Mouse (Mus musculus): ENCODE results near the gene Snrpd2. TPM values are rescaled to one million over a fixed set of nuclear protein-coding genes. Genes with fewer than 3 reads are reported as not detected.
"Not testable (repeated sequence)": the region's sequence is repeated elsewhere in the genome, so short reads cannot be mapped to it uniquely, and the experiment has no call there.

The Snrpd2 gene
- polyA plus RNA-seq, 1 experiment from 2014 or later = 142 TPM

- Histone ChIP-seq H3K36me3 (peaks cover 34% of the 10 kb centered on the region), H3K27ac (no peak overlapping the region), H3K4me1 (peaks cover 20% of the 10 kb centered on the region), H3K9me3 (no peaks in the 10 kb centered on the region), H3K4me3 (no peak overlapping the region), H3K27me3 (ENCODE audit: insufficient read depth, poor library complexity, severe bottlenecking) (no peaks in the 10 kb centered on the region)
- no peak for DNase-seq (ENCODE audit: low spot score)
- WGBS = 92% methylated on average over 5 of the region's 5 CpGs
These were observed 20.1 kb upstream of the Snrpd2 start for GRCm38 (mm10) chr7:19129396-19129795.

GRCm38 (mm10) chr7:19130657-19131056 is 18.9 kb upstream of the Snrpd2 start:
- Histone ChIP-seq H3K9me3 (no peaks in the 10 kb centered on the region), H3K36me3 (peaks cover 46% of the 10 kb centered on the region), H3K27me3 (ENCODE audit: insufficient read depth, poor library complexity, severe bottlenecking) (no peaks in the 10 kb centered on the region), H3K4me3 (peak overlapping the region; percentile 61), H3K4me1 (peaks cover 20% of the 10 kb centered on the region), H3K27ac (peak overlapping the region; percentile 88)
- WGBS = 31% methylated on average over 4 of the region's 4 CpGs
- no peak for DNase-seq (ENCODE audit: low spot score)

DNA sequence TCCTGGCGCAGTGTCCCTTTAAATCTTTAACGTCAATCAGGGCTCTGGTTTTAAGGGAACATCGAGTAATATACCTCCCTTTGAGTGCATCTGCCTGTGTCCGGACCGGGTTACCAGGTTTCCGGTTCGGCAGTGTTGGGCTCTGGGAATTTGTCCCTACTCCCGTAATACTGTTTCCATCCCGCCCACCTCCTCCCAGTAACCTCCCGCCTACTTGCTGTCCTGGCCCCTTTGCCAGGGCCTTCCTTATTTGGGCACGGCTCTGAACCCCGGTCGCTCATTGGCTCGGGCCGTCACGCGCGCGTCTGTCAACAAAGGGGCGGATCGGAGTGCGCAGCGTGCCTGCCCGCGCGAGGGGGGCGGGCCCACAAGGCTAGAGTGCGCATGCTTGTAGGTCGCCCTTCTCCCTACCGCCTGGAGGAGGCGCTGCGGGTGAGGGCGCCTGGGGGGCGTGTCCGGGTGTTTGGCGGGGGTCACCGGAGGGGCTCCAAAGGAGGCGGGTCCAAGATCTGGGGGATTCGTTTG is 18.1 kb upstream of the Snrpd2 start:
- peaks cover 20% of the 10 kb centered on the region for H3K4me1 ChIP-seq
- no peaks in the 10 kb centered on the region for H3K9me3 ChIP-seq
- H3K4me3 ChIP-seq = peak overlapping the region; percentile 61
- H3K36me3 ChIP-seq = peaks cover 48% of the 10 kb centered on the region
- WGBS = under 1% methylated on average over 39 of the region's 39 CpGs
- peak overlapping the region; percentile 88 for H3K27ac ChIP-seq
- DNase-seq (ENCODE audit: low spot score) = peak; percentile 99
- no peaks in the 10 kb centered on the region for H3K27me3 ChIP-seq (ENCODE audit: insufficient read depth, poor library complexity, severe bottlenecking)

DNA sequence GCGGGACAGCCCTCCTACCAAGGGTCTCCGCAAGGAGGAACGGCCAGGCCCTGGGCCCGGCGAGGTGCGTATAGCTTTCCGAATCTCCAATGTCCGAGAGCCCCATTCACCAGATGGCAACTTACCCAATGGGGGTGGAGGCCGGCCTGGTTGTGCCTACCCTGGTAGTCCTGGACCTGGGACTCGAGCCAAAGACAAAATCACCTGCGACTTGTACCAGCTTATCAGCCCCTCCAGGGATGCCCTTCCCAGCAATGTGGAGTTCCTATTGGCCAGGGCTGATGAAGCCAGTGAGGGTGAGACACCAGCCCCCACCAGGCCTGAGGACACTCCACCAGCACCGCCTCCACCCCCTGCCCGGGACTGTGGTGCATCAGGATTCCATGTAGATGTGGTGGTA is 13.4 kb upstream of the Snrpd2 start:
- Histone ChIP-seq H3K27ac (no peak overlapping the region), H3K36me3 (peaks cover 69% of the 10 kb centered on the region)

DNA sequence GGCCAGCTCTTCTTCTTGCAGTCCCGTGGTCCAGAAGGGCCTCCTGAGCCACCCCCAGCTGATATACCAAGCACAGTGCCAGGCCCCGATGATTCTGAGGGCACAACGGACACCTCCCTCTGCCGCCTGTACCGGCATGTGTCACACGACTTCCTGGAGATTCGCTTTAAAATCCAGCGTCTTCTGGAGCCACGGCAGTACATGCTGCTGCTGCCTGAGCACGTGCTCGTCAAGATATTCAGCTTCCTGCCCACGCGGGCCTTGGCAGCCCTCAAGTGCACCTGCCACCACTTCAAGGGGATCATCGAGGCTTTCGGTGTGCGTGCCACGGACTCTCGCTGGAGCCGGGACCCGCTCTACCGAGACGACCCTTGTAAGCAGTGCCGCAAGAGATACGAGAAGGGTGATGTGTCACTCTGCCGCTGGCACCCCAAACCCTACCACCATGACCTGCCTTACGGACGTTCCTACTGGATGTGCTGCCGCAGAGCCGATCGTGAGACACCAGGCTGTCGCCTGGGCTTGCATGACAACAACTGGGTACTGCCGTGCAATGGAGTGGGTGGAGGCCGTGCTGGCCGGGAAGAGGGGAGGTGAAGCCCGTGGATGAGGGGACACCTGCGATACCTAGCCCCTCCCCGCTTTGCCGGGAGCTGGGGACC is 12.7 kb upstream of the Snrpd2 start:
- no peaks in the 10 kb centered on the region for H3K9me3 ChIP-seq
- H3K27ac ChIP-seq = no peak overlapping the region
- peaks cover 70% of the 10 kb centered on the region for H3K36me3 ChIP-seq
- WGBS = 87% methylated on average over 38 of the region's 38 CpGs
- H3K4me1 ChIP-seq = peaks cover 3% of the 10 kb centered on the region; the same call in 1 of the 2 replicates
- DNase-seq (ENCODE audit: low spot score) = no peak
- H3K27me3 ChIP-seq (ENCODE audit: insufficient read depth, poor library complexity, severe bottlenecking) = no peaks in the 10 kb centered on the region
- no peak overlapping the region for H3K4me3 ChIP-seq

More for the DNA sequence above, 13.4 kb upstream of the Snrpd2 start:
- DNase-seq (ENCODE audit: low spot score) = no peak
- Histone ChIP-seq H3K4me3 (no peak overlapping the region), H3K27me3 (ENCODE audit: insufficient read depth, poor library complexity, severe bottlenecking) (no peaks in the 10 kb centered on the region), H3K9me3 (no peaks in the 10 kb centered on the region), H3K4me1 (peaks cover 8% of the 10 kb centered on the region; the same call in 1 of the 2 replicates)
- WGBS = 91% methylated on average over 13 of the region's 13 CpGs

DNA sequence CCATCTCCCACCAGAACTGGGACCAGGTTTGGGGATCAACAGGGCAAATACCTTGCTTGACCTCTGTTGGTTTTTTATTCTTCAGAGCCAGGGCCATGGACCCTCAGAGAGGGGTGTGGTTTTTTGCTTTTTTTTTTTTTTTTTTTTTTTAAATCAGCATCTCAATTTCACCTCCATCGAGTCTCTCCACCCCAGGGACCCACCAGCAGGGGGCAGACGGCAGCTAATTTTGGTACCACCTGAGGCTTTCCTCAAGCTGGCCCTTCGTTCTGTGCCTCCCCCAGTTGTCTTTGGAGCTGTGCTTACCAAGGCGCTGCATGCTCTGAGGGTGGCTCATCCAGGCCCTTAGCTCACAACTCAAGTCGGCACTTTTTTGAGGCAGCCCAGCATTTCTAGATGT is 12.1 kb upstream of the Snrpd2 start:
- H3K4me3 ChIP-seq = no peak overlapping the region
- no peaks in the 10 kb centered on the region for H3K4me1 ChIP-seq
- DNase-seq (ENCODE audit: low spot score) = no peak
- WGBS = 44% methylated on average over 5 of the region's 5 CpGs
- no peaks in the 10 kb centered on the region for H3K9me3 ChIP-seq
- H3K27ac ChIP-seq = no peak overlapping the region
- no peaks in the 10 kb centered on the region for H3K27me3 ChIP-seq (ENCODE audit: insufficient read depth, poor library complexity, severe bottlenecking)
- H3K36me3 ChIP-seq = peaks cover 70% of the 10 kb centered on the region

DNA sequence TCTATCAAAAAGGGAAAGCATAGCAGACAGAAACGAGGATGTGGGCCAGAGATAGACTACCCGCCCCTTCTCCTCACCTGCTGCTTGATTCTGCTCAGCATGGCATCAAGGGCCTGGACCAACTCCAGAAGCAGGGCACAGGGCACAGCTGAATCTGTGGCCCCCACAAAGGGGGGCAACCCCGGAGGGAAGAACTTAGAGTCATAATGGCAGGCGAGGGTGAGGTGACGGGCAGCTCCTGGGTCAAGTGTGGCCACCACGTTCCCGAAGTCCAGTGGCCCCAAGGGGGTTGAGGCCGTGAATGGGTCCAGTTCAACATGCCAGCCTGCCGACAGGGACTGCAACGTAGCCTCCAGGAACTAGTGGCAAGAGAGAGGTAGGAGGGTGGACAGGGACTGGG is 2.7 kb upstream of the Snrpd2 start:
- no peaks in the 10 kb centered on the region for H3K9me3 ChIP-seq
- no peaks in the 10 kb centered on the region for H3K27me3 ChIP-seq (ENCODE audit: insufficient read depth, poor library complexity, severe bottlenecking)
- H3K4me3 ChIP-seq = no peak overlapping the region
- peaks cover 16% of the 10 kb centered on the region for H3K36me3 ChIP-seq
- peaks cover 28% of the 10 kb centered on the region for H3K4me1 ChIP-seq
- WGBS = 84% methylated on average over 10 of the region's 10 CpGs
- no peak for DNase-seq (ENCODE audit: low spot score)
- H3K27ac ChIP-seq = no peak overlapping the region

- Histone ChIP-seq H3K4me3 (no peak overlapping the region), H3K4me1 (peaks cover 28% of the 10 kb centered on the region), H3K9me3 (no peaks in the 10 kb centered on the region), H3K27me3 (ENCODE audit: insufficient read depth, poor library complexity, severe bottlenecking) (no peaks in the 10 kb centered on the region), H3K36me3 (peaks cover 23% of the 10 kb centered on the region), H3K27ac (no peak overlapping the region)
- 48% methylated on average over 6 of the region's 6 CpGs for WGBS
- no peak for DNase-seq (ENCODE audit: low spot score)
These were observed 2.0 kb upstream of the Snrpd2 start for GRCm38 (mm10) chr7:19147497-19148045.

DNA sequence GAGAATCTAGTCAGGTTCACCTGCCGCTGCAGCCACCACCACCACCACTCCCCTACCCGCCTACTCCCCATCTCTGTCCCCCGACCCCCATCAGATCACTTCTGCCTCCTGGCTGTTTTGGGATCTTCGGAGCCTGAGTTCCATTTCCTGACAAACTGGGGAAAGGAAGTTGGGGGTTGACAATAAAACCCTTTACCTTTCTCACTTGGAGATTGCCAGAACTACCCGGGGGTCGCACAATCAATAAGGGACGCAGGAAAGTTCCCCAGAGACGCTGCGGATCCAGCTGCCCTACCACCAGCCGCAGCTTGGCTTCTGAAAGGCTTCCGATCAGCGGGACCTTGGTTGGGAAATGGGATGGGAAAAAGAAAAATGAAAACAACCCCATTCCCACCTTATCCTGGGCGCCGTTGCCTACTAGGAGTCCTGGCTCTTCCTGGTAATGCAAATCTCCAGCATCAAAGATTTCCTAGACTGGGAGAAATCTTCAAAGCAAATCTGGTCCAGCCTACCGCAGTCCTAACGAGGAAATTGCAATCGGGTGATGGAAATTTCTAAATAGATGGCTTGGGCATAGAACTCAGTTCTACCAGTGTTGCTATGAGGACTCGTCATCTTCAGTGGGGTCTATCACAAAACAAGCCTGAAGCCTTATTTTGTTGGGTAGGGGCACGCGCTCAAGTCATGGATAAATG is 1.2 kb upstream of the Snrpd2 start:
- no peak for DNase-seq (ENCODE audit: low spot score)
- peaks cover 28% of the 10 kb centered on the region for H3K4me1 ChIP-seq
- H3K27me3 ChIP-seq (ENCODE audit: insufficient read depth, poor library complexity, severe bottlenecking) = no peaks in the 10 kb centered on the region
- H3K27ac ChIP-seq = peak overlapping the region; percentile 89
- peaks cover 31% of the 10 kb centered on the region for H3K36me3 ChIP-seq
- peak overlapping the region; percentile 78 for H3K4me3 ChIP-seq
- 13% methylated on average over 20 of the region's 20 CpGs for WGBS
- no peaks in the 10 kb centered on the region for H3K9me3 ChIP-seq

- Histone ChIP-seq H3K4me1 (peaks cover 28% of the 10 kb centered on the region), H3K4me3 (peak within 1 kb of the TSS; percentile 78), H3K36me3 (peaks cover 38% of the 10 kb centered on the region), H3K9me3 (no peaks in the 10 kb centered on the region), H3K27ac (peak within 1 kb of the TSS; percentile 89), H3K27me3 (ENCODE audit: insufficient read depth, poor library complexity, severe bottlenecking) (no peaks in the 10 kb centered on the region)
- under 1% methylated on average over 43 of the region's 43 CpGs for WGBS
- DNase-seq (ENCODE audit: low spot score) = peak; percentile 99
These were observed 514 bp upstream of the Snrpd2 start, which contains the start of gene Qpctl for GRCm38 (mm10) chr7:19148875-19149541. Gene Qpctl, minus strand, starts transcription at chr7:19149291.

DNA sequence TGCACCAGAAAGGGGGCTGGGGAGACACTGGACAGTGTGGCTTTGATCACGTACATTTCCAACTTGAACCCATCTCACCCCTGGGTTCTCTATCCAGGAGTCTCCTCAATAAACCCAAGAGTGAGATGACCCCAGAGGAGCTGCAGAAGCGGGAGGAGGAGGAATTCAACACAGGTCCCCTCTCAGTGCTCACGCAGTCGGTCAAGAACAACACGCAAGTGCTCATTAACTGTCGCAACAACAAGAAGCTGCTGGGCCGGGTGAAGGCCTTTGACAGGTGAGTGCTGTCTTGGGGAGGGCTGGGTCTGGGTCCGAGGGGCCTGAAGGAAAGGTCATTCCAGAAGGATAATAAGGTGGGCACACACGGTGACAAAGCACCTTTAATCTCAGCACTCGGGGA is 1.6 kb downstream of the Snrpd2 start:
- H3K27ac ChIP-seq; H3K9me3 ChIP-seq; DNase-seq (ENCODE audit: low spot score); H3K27me3 ChIP-seq (ENCODE audit: insufficient read depth, poor library complexity, severe bottlenecking): not testable (repeated sequence)
- 88% methylated on average over 10 of the region's 10 CpGs for WGBS
- peak overlapping the region; percentile 78; the same call in 1 of the 2 replicates for H3K4me3 ChIP-seq
- H3K4me1 ChIP-seq = peaks cover 28% of the 10 kb centered on the region
- H3K36me3 ChIP-seq = peaks cover 48% of the 10 kb centered on the region

- no peak for DNase-seq (ENCODE audit: low spot score)
- Histone ChIP-seq H3K9me3 (no peaks in the 10 kb centered on the region), H3K27ac (no peak overlapping the region), H3K4me3 (no peak overlapping the region), H3K4me1 (peaks cover 30% of the 10 kb centered on the region), H3K36me3 (peaks cover 42% of the 10 kb centered on the region), H3K27me3 (ENCODE audit: insufficient read depth, poor library complexity, severe bottlenecking) (peaks cover 13% of the 10 kb centered on the region)
- WGBS = 82% methylated on average over 8 of the region's 8 CpGs
These were observed 5.3 kb downstream of the Snrpd2 start for GRCm38 (mm10) chr7:19154796-19155195.
